Mouse (Mus musculus) retina, postnatal 1 day (tissue): Measurements from ENCODE around the gene Col16a1.

Source experiments
- DNase-seq: peaks from one replicate; pipeline ENCODE4 v3.0.0-alpha.2; 2012

Col16a1 gene

GRCm38 (mm10) chr4:130048203-130048479 lies 501 bp downstream of the Col16a1 start:
- no peak for DNase-seq

GRCm38 (mm10) chr4:130050056-130050824 lies 2.6 kb downstream of the Col16a1 start:
- DNase-seq, result peak; percentile 76

- no peak for DNase-seq
Measured at GRCm38 (mm10) chr4:130052283-130052682, 4.6 kb downstream of the Col16a1 start.

GRCm38 (mm10) chr4:130053111-130053510 lies 5.5 kb downstream of the Col16a1 start:
- no peak for DNase-seq

GRCm38 (mm10) chr4:130054727-130055126 lies 7.1 kb downstream of the Col16a1 start:
- DNase-seq, result no peak

- no peak for DNase-seq
Measured at GRCm38 (mm10) chr4:130055160-130056010, 7.7 kb downstream of the Col16a1 start.

GRCm38 (mm10) chr4:130056011-130056322 lies 8.3 kb downstream of the Col16a1 start:
- peak; percentile 42 for DNase-seq

GRCm38 (mm10) chr4:130056471-130056870 lies 8.8 kb downstream of the Col16a1 start:
- DNase-seq, result no peak

- DNase-seq, result no peak
Measured at GRCm38 (mm10) chr4:130060937-130061336, 13.3 kb downstream of the Col16a1 start.

- no peak for DNase-seq
Measured at GRCm38 (mm10) chr4:130063191-130063590, 15.6 kb downstream of the Col16a1 start.

GRCm38 (mm10) chr4:130066816-130067215 lies 19.2 kb downstream of the Col16a1 start:
- DNase-seq, result peak; percentile 59

- DNase-seq, result no peak
Measured at GRCm38 (mm10) chr4:130070523-130070922, 22.9 kb downstream of the Col16a1 start.

- no peak for DNase-seq
Measured at GRCm38 (mm10) chr4:130071758-130072157, 24.1 kb downstream of the Col16a1 start.

GRCm38 (mm10) chr4:130073367-130073766 lies 25.7 kb downstream of the Col16a1 start:
- no peak for DNase-seq

- DNase-seq, result peak; percentile 67
Measured at GRCm38 (mm10) chr4:130074761-130075515, 27.3 kb downstream of the Col16a1 start.

GRCm38 (mm10) chr4:130076856-130077255 lies 29.2 kb downstream of the Col16a1 start:
- no peak for DNase-seq

- DNase-seq, result no peak
Measured at GRCm38 (mm10) chr4:130078816-130079485, 31.3 kb downstream of the Col16a1 start.

- no peak for DNase-seq
Measured at GRCm38 (mm10) chr4:130079521-130079920, 31.9 kb downstream of the Col16a1 start.

GRCm38 (mm10) chr4:130081345-130082190 lies 33.9 kb downstream of the Col16a1 start:
- DNase-seq, result peak; percentile 49

- peak; percentile 58 for DNase-seq
Measured at GRCm38 (mm10) chr4:130082211-130082610, 34.6 kb downstream of the Col16a1 start.

- no peak for DNase-seq
Measured at GRCm38 (mm10) chr4:130084331-130084945, 36.8 kb downstream of the Col16a1 start.
